Mouse (Mus musculus): Measurements from ENCODE around the gene Apoc4. TPM values are rescaled to one million over a fixed set of nuclear protein-coding genes. Genes with fewer than 3 reads are reported as not detected.
A peak's percentile ranks its signal among the peaks of the same experiment; 100 is the strongest.

Apoc4 gene
- total and polyA plus RNA-seq, 2 experiments, result 2,845 to 3,664 TPM

- Histone ChIP-seq H3K4me1 (ENCODE audit: control insufficient read depth, insufficient read depth, low read length) (peaks cover 33% of the 10 kb centered on the region), H3K36me3 (ENCODE audit: control insufficient read depth, insufficient read depth, low read length) (peaks cover 20% of the 10 kb centered on the region)
- TF ChIP-seq CTCF (IDR thresholded peaks at IDR 0.05; ENCODE audit: low read depth, low read length), result 0 out of 2 replicates have a peak, but pooled peaks have one; percentile 18
- peak; percentile 95 for TF ChIP-seq POLR2A (IDR thresholded peaks at IDR 0.05; ENCODE audit: extremely low read depth, insufficient read depth, low read length)
Measured at GRCm38 (mm10) chr7:19698907-19699826, 17.9 kb upstream of the Apoc4 start, which contains the start of gene Apoe. Gene Apoe (minus strand): TSS chr7:19699188.

GRCm38 (mm10) chr7:19697949-19698906 lies 16.9 kb upstream of the Apoc4 start:
- H3K36me3 ChIP-seq (ENCODE audit: control insufficient read depth, insufficient read depth, low read length), result peaks cover 20% of the 10 kb centered on the region
- DNase-seq (ENCODE audit: extremely low read depth, low read depth, low spot score), result peak; percentile 75
- H3K4me3 ChIP-seq (ENCODE audit: insufficient read depth, low read depth, low read length), result peak overlapping the region; percentile 90
- 1% methylated on average over 28 of the region's 28 CpGs for whole genome bisulfite sequencing
- H3K79me2 ChIP-seq (ENCODE audit: control insufficient read depth, insufficient read depth, low read length), result peaks cover 16% of the 10 kb centered on the region
- H3K9ac ChIP-seq (ENCODE audit: low read depth, low read length), result peak overlapping the region; percentile 89
- no peaks in the 10 kb centered on the region for H3K27me3 ChIP-seq (ENCODE audit: control insufficient read depth, insufficient read depth, low read length)
- H3K27ac ChIP-seq (replicated peaks; ENCODE audit: insufficient read depth, low read depth, low read length), result peak overlapping the region; percentile 80
- TF ChIP-seq POLR2A (IDR thresholded peaks at IDR 0.05; ENCODE audit: extremely low read depth, insufficient read depth, low read length) (peak; percentile 44; the same call in 1 of the 2 replicates), CTCF (IDR thresholded peaks at IDR 0.05; ENCODE audit: low read depth, low read length) (peak; percentile 64)
- H3K4me1 ChIP-seq (ENCODE audit: control insufficient read depth, insufficient read depth, low read length), result peaks cover 38% of the 10 kb centered on the region

More at GRCm38 (mm10) chr7:19698907-19699826, 17.9 kb upstream of the Apoc4 start, which contains the start of gene Apoe:
- H3K79me2 ChIP-seq (ENCODE audit: control insufficient read depth, insufficient read depth, low read length), result peaks cover 16% of the 10 kb centered on the region
- 3% methylated on average over 20 of the region's 20 CpGs for WGBS
- peak within 1 kb of the TSS; percentile 80 for H3K27ac ChIP-seq (replicated peaks; ENCODE audit: insufficient read depth, low read depth, low read length)
- H3K9ac ChIP-seq (ENCODE audit: low read depth, low read length), result peak within 1 kb of the TSS; percentile 89
- DNase-seq (ENCODE audit: extremely low read depth, low read depth, low spot score), result peak; percentile 95
- H3K27me3 ChIP-seq (ENCODE audit: control insufficient read depth, insufficient read depth, low read length), result no peaks in the 10 kb centered on the region
- H3K4me3 ChIP-seq (ENCODE audit: insufficient read depth, low read depth, low read length), result peak within 1 kb of the TSS; percentile 90

- peak overlapping the region; percentile 89 for H3K9ac ChIP-seq (ENCODE audit: low read depth, low read length)
- peak overlapping the region; percentile 80 for H3K27ac ChIP-seq (replicated peaks; ENCODE audit: insufficient read depth, low read depth, low read length)
- H3K4me3 ChIP-seq (ENCODE audit: insufficient read depth, low read depth, low read length), result peak overlapping the region; percentile 90
- peaks cover 20% of the 10 kb centered on the region for H3K36me3 ChIP-seq (ENCODE audit: control insufficient read depth, insufficient read depth, low read length)
- H3K79me2 ChIP-seq (ENCODE audit: control insufficient read depth, insufficient read depth, low read length), result peaks cover 16% of the 10 kb centered on the region
- 28% methylated on average over 34 of the region's 34 CpGs for WGBS
- peaks cover 23% of the 10 kb centered on the region for H3K4me1 ChIP-seq (ENCODE audit: control insufficient read depth, insufficient read depth, low read length)
- DNase-seq (ENCODE audit: extremely low read depth, low read depth, low spot score), result peak; percentile 57
- TF ChIP-seq CTCF (IDR thresholded peaks at IDR 0.05; ENCODE audit: low read depth, low read length) (no peak; the same call in 1 of the 2 replicates), POLR2A (IDR thresholded peaks at IDR 0.05; ENCODE audit: extremely low read depth, insufficient read depth, low read length) (no peak)
- no peaks in the 10 kb centered on the region for H3K27me3 ChIP-seq (ENCODE audit: control insufficient read depth, insufficient read depth, low read length)
Measured at GRCm38 (mm10) chr7:19696336-19696873, 15.1 kb upstream of the Apoc4 start.

GRCm38 (mm10) chr7:19695881-19696280 lies 14.6 kb upstream of the Apoc4 start:
- peaks cover 20% of the 10 kb centered on the region for H3K36me3 ChIP-seq (ENCODE audit: control insufficient read depth, insufficient read depth, low read length)
- H3K27me3 ChIP-seq (ENCODE audit: control insufficient read depth, insufficient read depth, low read length), result no peaks in the 10 kb centered on the region
- TF ChIP-seq CTCF (IDR thresholded peaks at IDR 0.05; ENCODE audit: low read depth, low read length) (peak; percentile 25), POLR2A (IDR thresholded peaks at IDR 0.05; ENCODE audit: extremely low read depth, insufficient read depth, low read length) (0 out of 2 replicates have a peak, but pooled peaks have one; percentile 13)
- H3K4me1 ChIP-seq (ENCODE audit: control insufficient read depth, insufficient read depth, low read length), result peaks cover 24% of the 10 kb centered on the region
- H3K79me2 ChIP-seq (ENCODE audit: control insufficient read depth, insufficient read depth, low read length), result peaks cover 16% of the 10 kb centered on the region
- DNase-seq (ENCODE audit: extremely low read depth, low read depth, low spot score), result no peak
- H3K4me3 ChIP-seq (ENCODE audit: insufficient read depth, low read depth, low read length), result peak overlapping the region; percentile 90
- H3K27ac ChIP-seq (replicated peaks; ENCODE audit: insufficient read depth, low read depth, low read length), result peak overlapping the region; percentile 80
- H3K9ac ChIP-seq (ENCODE audit: low read depth, low read length), result peak overlapping the region; percentile 89
- whole genome bisulfite sequencing, result 27% methylated on average over 6 of the region's 6 CpGs

GRCm38 (mm10) chr7:19695213-19695594 lies 13.9 kb upstream of the Apoc4 start:
- TF ChIP-seq CTCF (IDR thresholded peaks at IDR 0.05; ENCODE audit: low read depth, low read length) (no peak), POLR2A (IDR thresholded peaks at IDR 0.05; ENCODE audit: extremely low read depth, insufficient read depth, low read length) (no peak)
- peaks cover 20% of the 10 kb centered on the region for H3K36me3 ChIP-seq (ENCODE audit: control insufficient read depth, insufficient read depth, low read length)
- H3K9ac ChIP-seq (ENCODE audit: low read depth, low read length), result peak overlapping the region; percentile 43
- H3K27ac ChIP-seq (replicated peaks; ENCODE audit: insufficient read depth, low read depth, low read length), result peak overlapping the region; percentile 80
- WGBS, result 2% methylated on average over 8 of the region's 8 CpGs
- no peak overlapping the region for H3K4me3 ChIP-seq (ENCODE audit: insufficient read depth, low read depth, low read length)
- peaks cover 16% of the 10 kb centered on the region for H3K79me2 ChIP-seq (ENCODE audit: control insufficient read depth, insufficient read depth, low read length)
- peaks cover 23% of the 10 kb centered on the region for H3K4me1 ChIP-seq (ENCODE audit: control insufficient read depth, insufficient read depth, low read length)
- DNase-seq (ENCODE audit: extremely low read depth, low read depth, low spot score), result peak; percentile 72
- H3K27me3 ChIP-seq (ENCODE audit: control insufficient read depth, insufficient read depth, low read length), result no peaks in the 10 kb centered on the region
